Mouse (Mus musculus) ES-Bruce4 (cell line): ENCODE measurements around the gene Papola. TPM values are rescaled to one million over a fixed set of nuclear protein-coding genes. Genes with fewer than 3 reads are reported as not detected.

Source experiments
- H3K27ac ChIP-seq: 2 replicates; pipeline ENCODE4 v1.5.1; 2012; ENCODE audit warnings: low read length, inconsistent platforms; ENCODE audit not compliant: insufficient read depth
- H3K27me3 ChIP-seq: 2 replicates; pipeline ENCODE4 v1.6.1; 2012; ENCODE audit warnings: mild to moderate bottlenecking, low read length, inconsistent platforms; ENCODE audit not compliant: control insufficient read depth, poor library complexity, insufficient read depth, severe bottlenecking
- H3K36me3 ChIP-seq: 2 replicates; pipeline ENCODE4 v1.6.1; 2012; ENCODE audit warnings: inconsistent platforms, mild to moderate bottlenecking, low read length, moderate library complexity; ENCODE audit not compliant: control insufficient read depth, poor library complexity, insufficient read depth, severe bottlenecking
- H3K4me1 ChIP-seq: one replicate; pipeline ENCODE4 v1.8.1; 2011; ENCODE audit warnings: low read length; ENCODE audit not compliant: control insufficient read depth, insufficient read depth
- H3K4me3 ChIP-seq: 2 replicates; pipeline ENCODE4 v1.5.1; 2011; ENCODE audit warnings: low read depth, mild to moderate bottlenecking, low read length
- H3K9ac ChIP-seq: 2 replicates; pipeline ENCODE4 v1.6.1; 2012; ENCODE audit warnings: low read depth, mild to moderate bottlenecking, inconsistent platforms; ENCODE audit not compliant: poor library complexity, severe bottlenecking
- H3K9me3 ChIP-seq: replicated peaks from 2 replicates; pipeline ENCODE4 v1.6.1; 2012; ENCODE audit warnings: mild to moderate bottlenecking, low read length, inconsistent platforms; ENCODE audit not compliant: control insufficient read depth, poor library complexity, insufficient read depth, severe bottlenecking
- CTCF ChIP-seq: IDR thresholded peaks from one replicate; pipeline ENCODE4 v1.8.1; 2011; ENCODE audit warnings: low read depth, low read length
- EP300 ChIP-seq: IDR thresholded peaks from 2 replicates; pipeline ENCODE4 v1.6.1; 2011; ENCODE audit warnings: low read depth, low read length; ENCODE audit not compliant: insufficient read depth
- POLR2A ChIP-seq: IDR thresholded peaks from one replicate; pipeline ENCODE4 v1.8.1; 2011; ENCODE audit warnings: low read length; ENCODE audit not compliant: insufficient read depth
- polyA plus RNA-seq: library from polyadenylated mRNA; stranded (reverse); fragments of >200 nt; gene quantifications from 2 replicates; pipeline ENCODE4 v1.2.4, GENCODE M21; 2011; ENCODE audit warnings: low read depth; ENCODE audit not compliant: missing spikeins, insufficient read depth, insufficient read length

Gene Papola
- polyA plus RNA-seq, 1 experiment = 251 TPM

DNA sequence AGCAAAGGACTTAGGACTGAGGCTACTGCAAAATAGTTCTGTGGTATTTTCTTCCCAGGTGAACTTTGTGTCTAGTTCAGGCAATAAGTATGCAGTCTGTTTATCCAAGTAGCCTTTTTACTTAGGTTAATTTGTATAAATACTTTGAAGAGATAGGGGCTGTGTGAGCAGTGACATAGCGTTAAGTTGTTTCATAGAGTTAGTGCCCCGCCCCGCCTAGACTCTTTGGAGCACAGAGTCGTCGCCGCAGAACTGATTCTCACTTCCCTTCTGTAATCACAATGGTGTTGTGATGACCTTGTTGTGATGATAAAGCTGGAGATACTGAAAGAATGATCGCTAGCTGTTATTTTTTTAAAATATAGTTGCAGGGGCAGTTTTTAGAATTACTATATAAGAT, 22.9 kb downstream of the Papola start:
- Histone ChIP-seq H3K9me3 (no peaks in the 10 kb centered on the region), H3K4me3 (no peak overlapping the region), H3K27ac (no peak overlapping the region), H3K9ac (no peak overlapping the region), H3K4me1 (no peaks in the 10 kb centered on the region), H3K36me3 (peaks cover 74% of the 10 kb centered on the region), H3K27me3 (no peaks in the 10 kb centered on the region)
- TF ChIP-seq EP300 (no peak), POLR2A (no peak), CTCF (no peak)

DNA sequence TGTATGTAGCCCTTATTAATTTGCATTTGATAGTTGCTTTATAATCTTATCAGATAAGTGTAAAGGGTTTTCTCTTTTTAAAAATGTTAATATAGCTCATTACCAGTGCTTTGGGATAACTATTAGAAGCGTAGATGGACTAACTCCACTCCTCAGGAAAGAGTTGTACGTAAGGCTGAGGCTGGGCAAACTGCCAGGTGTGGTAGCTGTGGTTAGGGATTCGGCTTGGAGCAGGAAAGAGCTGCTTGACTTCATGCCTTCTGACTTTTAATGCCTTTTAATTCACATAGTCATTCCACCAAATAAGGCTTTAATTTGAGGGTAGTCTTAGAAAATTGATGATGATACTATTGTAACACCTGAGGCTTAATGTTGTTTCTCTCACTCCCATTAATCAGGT, 24.5 kb downstream of the Papola start:
- H3K27ac ChIP-seq = no peak overlapping the region
- no peaks in the 10 kb centered on the region for H3K9me3 ChIP-seq
- no peak overlapping the region for H3K9ac ChIP-seq
- no peak overlapping the region for H3K4me3 ChIP-seq
- TF ChIP-seq POLR2A (no peak), EP300 (no peak), CTCF (no peak)
- H3K36me3 ChIP-seq = peaks cover 72% of the 10 kb centered on the region
- no peaks in the 10 kb centered on the region for H3K27me3 ChIP-seq
- no peaks in the 10 kb centered on the region for H3K4me1 ChIP-seq

DNA sequence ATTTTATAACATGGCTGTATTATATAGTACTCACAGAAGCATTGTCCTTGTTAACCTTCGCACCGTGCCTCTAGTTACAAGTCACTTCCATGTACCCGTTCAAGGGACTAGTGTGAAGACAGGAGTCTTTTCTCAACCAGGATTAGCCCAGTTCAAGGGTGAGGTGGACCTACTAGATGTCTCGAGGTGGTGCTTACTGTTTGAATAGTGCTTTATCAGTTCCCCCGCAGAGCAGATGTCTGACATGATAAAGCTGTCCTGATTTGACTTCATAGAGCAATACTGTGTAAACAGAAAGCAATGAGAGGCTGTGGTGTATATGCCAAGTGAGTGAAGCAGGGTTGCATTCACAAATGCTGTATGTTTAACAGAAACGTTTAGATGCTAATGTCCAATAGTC, 26.1 kb downstream of the Papola start:
- Histone ChIP-seq H3K36me3 (peaks cover 70% of the 10 kb centered on the region), H3K4me3 (no peak overlapping the region), H3K27ac (no peak overlapping the region), H3K9ac (no peak overlapping the region), H3K9me3 (no peaks in the 10 kb centered on the region), H3K4me1 (no peaks in the 10 kb centered on the region), H3K27me3 (no peaks in the 10 kb centered on the region)
- TF ChIP-seq POLR2A = no peak
- TF ChIP-seq EP300 = no peak
- TF ChIP-seq CTCF = no peak

DNA sequence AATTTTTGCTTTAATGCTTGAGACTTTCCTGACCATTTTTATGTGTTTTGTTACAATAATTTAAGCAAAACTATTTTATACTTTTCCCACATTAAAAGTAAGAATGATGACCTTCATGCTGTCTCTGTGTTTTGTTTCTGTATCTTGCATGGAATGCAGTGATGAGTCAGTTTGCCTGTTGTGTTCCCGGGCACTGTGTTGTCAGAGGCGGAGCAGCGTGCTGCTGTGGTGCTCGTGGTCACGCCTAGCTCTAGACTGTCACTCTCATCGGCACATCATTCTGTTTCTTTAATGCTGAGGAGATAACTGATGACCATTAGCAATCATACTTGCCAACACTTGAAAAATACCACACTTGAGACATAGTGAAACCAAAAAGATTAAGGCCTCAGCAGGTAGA, 29.5 kb downstream of the Papola start:
- Histone ChIP-seq H3K27ac (no peak overlapping the region), H3K9me3 (no peaks in the 10 kb centered on the region), H3K27me3 (no peaks in the 10 kb centered on the region), H3K9ac (no peak overlapping the region), H3K36me3 (peaks cover 55% of the 10 kb centered on the region), H3K4me3 (no peak overlapping the region), H3K4me1 (no peaks in the 10 kb centered on the region)
- TF ChIP-seq EP300 (no peak), POLR2A (no peak), CTCF (no peak)

GRCm38 (mm10) chr12:105823472-105823871, 39.0 kb downstream of the Papola start:
- Histone ChIP-seq H3K4me3 (no peak overlapping the region), H3K4me1 (no peaks in the 10 kb centered on the region), H3K36me3 (peaks cover 81% of the 10 kb centered on the region), H3K27me3 (no peaks in the 10 kb centered on the region), H3K9ac (no peak overlapping the region), H3K9me3 (no peaks in the 10 kb centered on the region), H3K27ac (no peak overlapping the region)
- TF ChIP-seq EP300 = no peak
- TF ChIP-seq CTCF = no peak
- TF ChIP-seq POLR2A = no peak

DNA sequence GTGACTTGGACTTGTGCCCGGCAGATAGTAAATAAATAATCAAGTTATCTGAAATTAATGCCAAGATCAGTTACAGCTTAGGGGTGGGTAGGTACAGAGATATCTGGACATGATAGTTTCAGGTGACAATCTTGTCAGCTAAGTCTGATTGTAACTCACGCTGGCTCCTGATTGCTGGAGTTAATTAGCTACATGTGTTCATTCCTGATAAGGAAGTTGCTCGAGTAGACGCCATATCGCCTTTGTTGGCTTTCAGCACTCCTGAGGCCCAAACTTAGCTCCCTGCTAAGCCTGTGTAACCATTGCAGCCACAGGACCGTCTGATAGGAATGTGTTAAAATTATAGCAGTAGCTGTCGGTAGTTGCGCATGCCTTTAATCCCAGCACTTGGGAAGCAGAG, 40.2 kb downstream of the Papola start:
- H3K27me3 ChIP-seq = no peaks in the 10 kb centered on the region
- H3K9me3 ChIP-seq = no peaks in the 10 kb centered on the region
- peaks cover 83% of the 10 kb centered on the region for H3K36me3 ChIP-seq
- H3K4me1 ChIP-seq = no peaks in the 10 kb centered on the region
- no peak overlapping the region for H3K4me3 ChIP-seq
- H3K9ac ChIP-seq = no peak overlapping the region
- H3K27ac ChIP-seq = no peak overlapping the region
- TF ChIP-seq CTCF (no peak), POLR2A (no peak), EP300 (no peak)
